Mouse (Mus musculus) heart, adult 18-20 months (tissue): ENCODE measurements around the gene Map1b. TPM values are rescaled to one million over a fixed set of nuclear protein-coding genes. Genes with fewer than 3 reads are reported as not detected.

Experiments used
- DNase-seq, 2 experiments: peaks; one replicate each; pipeline ENCODE4 v3.0.0; 2021 to 2022; ENCODE audit warnings: mixed read lengths in 1 of 2
- long read RNA-seq, 2 experiments: library from polyadenylated mRNA; stranded (forward); transcript quantifications; one replicate each; pipeline ENCODE4 v2.0.0; 2021
- total RNA-seq, 2 experiments: library from RNA; stranded (reverse); gene quantifications; 2 replicates each; pipeline ENCODE4 v1.2.3; 2021

Map1b gene
- total RNA-seq: 10 to 100 TPM in 1 of 2 experiments, 1 to 10 TPM in 1; 9.9 to 10.8 TPM
- long read RNA-seq, experiment 1: 0 reads
- long read RNA-seq, experiment 2, partial matches to known transcripts: 0 of 1 reads
- long read RNA-seq, experiment 2, other reads (novel, unspliced or antisense): 1 of 1 reads

DNA sequence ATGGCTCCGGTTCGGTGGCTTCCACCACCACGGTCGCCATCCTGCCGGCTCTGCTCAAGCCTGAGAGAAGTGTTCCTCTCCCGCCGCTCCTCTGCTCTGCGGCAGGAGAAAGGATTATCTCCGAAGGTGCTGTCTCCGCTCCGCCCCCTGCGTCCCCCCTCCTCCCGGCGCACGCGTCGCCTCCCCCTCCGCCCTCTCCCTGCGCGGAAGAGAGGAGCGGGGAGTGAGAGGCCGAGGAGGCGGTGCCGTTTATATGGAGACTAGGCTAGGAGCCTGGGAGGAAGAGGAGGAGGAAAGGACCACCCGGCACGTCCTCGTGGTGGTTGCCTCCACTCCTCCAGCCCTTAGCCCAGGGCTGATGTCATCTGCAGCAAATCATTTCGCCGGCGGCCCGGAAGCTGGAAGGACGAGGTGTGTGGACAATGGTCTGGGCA lies at the start of gene Map1b:
Gene Map1b, minus strand, starts transcription at position 93 of the 434 bp plus-strand sequence.
- DNase-seq: peak; percentile 74 to 77

DNA sequence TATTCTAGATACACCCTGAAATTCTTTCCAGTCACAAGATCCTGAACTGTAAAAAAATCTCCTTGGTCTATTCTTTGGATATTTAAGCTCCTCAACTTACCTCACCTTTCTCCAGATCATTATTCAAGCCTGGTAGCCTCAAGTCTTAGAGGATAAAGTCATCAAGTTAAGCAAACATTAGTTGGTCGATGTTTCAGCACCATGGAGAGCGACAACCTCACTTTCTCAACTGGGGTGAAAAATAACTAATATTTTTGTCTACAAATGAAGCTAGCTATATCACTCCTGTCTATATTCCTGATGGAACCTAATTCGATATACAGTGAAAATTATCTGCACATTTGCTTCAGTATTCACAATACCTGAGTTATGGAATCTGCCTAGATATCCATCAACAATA lies 48.0 kb upstream of the Map1b start:
- DNase-seq: peak in 1 of 2 experiments; percentile 45

DNA sequence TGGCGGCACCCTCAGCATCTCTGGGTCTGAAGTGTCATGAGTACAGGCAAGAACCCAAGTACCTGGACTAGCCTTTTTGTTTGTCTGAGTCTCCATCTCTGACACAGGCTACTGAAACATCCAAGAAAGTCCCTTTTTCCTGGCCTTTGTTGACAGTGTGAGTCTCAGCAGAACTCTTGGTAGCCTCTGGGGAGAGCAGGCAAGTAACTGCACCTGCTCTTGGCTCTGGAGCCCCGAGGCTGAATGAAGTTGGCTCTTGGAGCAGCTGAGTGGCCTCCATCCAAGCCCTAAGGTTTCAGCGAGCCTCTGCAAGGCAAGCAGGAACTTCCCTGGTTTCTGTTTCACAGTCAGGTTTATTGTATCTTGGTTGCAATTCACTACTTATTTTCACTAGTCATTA lies 46.7 kb upstream of the Map1b start:
- no peak for DNase-seq

DNA sequence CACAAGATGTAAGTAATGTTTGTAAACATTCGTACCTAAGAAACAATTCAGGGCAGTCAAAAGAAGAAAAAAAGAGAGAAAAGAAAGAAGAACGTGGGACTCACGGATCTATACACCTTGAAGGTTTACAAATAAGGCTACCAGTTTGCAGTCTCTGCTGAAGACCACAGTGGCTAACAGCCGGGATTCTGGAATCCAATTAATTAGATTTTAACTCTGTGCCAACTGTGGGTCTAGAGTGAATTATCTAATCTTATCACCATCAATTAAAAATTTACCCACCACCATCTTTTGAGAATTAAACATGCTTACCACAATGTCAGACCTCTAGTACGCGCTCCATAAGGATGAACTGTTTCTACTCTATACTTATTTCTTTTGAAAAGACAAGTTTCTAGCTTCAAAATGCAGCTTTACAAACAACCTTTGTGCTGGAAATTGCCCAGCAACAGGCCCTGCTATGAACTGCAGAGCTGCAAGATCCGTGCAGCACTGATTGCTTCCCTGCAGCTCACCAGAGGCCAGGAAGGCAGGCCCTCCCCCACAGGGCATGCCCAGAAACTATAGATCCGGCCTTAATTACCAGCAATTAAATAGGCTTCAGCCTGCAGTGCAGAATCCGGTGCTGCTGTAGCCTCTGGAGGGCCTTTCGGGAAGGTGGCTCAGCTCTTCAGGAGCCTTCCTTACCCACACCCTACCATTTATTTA lies 45.7 kb upstream of the Map1b start:
- DNase-seq: no peak

DNA sequence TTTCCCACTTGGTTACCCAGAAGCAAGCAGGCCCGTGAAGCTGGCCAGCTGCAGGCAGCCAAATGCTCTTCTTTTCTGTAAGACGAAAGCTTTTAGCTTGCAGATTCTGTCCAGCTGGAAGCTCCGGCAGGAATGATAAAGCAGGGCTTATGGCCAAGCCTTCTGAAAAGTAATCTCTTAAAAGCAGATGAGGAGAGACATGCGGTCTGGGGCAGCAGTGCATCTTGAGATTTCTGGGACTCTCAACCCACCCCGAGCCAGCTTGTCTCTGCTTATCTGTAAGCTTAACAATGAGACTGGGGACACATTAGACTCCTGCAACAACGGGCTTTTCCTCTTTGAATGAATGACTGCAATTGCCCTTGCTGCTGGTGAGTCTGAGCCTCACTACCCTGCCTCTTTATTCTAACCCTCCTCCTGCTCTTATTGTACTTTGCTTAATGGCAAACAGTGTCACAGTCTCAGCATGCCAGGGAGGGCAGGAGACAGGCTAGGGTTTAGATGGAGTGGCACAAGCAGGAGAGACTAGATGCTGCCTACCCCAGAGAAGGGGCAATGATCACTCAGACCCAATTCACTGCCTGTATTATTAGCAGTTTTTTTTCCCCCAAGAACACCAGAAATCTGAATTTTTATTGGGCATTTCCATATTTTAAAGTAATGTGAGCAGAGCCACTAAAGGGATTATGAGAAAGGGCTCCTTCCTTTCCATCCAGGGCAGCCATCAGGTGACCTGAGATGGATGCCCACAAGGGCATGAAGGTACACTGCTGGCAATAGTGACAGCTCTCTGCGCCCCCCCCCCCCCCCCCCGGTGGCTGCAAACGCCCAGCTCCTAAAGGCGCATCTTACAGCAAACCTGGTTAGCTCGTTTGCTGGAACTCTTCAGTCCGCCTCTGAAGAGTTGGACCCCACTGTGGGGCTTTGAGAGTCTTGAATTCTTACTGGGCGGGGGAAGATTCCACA lies 44.6 kb upstream of the Map1b start:
- DNase-seq: peak in 1 of 2 experiments; percentile 9

DNA sequence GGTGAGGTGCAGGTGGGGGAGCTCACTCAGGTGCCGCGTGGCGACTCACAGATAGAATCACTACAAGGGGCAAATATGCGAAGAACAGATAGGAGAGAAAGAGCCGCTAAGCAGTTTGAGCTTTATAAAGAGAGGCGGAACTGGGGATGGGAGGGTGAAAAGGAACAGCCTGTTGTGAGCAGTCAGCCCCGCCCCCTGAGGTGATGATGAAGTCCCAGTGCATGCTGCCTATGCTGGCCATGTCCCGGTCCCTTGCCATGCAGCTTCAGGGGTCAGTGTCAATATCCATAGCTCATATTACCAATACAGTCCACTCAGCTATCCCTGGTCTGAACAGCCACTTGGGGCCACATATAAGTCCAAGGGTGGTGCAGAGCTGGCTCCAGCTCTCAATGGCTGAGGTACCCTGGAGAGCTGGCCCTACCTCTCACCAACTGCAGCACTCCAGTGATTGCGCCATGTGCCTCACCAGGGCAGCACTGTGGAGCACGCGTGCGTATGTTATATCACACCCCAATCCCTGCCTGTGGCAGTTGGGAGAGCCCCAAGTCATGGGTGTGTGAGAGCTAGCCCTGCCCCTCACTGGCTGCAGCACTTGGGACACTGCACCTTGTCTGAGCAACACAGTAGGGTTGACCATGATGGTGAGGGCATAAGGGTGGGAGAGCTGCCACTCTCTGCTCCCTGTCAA lies 42.0 kb upstream of the Map1b start:
- DNase-seq: no peak

DNA sequence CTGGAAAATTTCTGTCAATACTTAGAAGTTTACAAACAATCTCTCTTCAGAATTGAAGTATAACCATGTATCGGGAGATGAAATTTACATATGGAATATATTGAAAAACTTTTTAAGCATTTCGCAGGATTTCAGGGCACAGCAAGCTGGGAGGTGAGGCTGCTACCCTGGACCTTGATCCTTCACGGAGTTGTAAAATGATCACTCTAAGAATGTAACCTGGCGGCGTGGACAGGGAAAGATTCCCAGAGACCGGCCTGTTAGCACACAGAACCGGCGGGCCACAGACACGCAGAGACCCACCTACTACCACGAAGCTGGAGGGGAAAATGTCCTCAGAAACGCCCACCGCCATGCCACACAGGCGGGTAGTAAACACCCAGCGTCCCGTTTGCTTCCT lies 41.5 kb upstream of the Map1b start:
- no peak for DNase-seq

DNA sequence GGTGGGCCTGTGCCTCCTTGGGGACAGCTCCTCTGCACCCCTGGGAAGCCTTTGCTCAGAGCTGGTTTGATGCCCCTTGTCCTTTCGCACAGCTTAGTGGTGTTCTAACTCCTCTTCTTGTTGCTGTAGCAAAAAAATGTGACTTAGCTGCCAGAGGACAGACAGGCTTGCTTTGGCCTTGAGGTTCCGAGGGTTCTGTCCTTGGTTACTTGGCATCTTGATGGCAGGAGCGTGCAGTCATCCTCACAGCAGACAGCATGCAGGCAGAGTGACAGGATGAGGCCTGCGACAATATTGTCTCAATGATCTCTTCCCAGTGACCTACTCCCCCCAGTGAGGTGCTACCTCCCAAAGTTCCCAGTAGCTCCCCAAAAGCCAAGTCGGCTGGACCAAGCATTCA lies 41.0 kb upstream of the Map1b start:
- no peak for DNase-seq

DNA sequence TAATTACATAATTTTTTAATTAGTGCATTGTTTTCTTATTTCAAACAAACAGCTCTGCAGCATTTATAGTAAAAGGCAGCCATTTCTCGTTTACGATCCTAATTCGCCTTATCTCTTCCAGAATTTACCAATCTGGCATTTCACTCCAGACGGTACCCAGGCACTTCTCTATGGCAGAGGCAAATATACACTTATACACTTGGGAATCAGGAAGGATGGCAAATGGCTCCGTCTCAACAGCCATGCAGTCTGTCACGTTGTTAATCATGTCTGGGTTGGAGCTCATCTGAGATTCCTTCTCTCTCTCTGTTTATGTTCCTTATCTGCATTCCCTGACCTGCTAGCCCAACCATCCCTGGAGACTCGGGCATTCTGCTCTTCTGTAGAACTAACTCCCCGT lies 38.6 kb upstream of the Map1b start:
- no peak for DNase-seq

DNA sequence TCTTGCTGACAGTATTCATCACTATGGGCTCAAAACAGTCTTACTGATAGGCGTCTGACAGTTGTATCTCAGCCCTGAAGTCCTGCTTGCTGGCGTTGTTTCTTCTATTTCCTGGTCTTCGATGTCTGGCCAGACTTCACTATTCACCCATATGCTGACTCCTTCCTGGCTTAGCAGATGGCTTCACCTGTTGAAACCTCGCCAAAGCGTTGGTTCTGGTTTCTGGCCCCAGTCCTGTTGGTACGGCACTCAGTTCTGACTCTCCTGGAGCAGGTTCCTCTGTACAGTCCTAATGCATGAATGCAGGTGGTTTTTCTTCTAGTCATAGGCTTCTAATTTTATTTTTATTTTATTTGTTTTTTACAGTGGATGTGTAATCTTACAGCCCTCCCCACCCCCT lies 38.1 kb upstream of the Map1b start:
- no peak for DNase-seq

DNA sequence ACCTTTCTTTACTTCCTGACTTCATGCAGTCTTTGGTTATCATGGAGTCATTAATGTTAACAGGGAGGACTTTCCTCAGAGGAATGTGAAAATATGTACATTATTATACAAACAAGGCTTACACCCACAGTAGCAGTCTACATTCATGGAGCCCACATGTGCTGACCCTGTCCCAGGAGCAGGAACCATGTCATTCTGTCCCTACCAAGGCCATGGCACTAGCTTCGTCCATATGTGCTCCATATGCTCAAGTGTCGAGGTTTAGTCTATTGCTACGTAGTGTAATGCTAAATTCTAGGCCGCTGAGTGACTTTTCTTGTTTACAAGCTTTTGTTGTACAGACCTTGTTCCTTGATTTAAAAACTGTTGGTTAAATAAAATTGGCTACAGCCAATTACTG lies 36.0 kb upstream of the Map1b start:
- DNase-seq: no peak

DNA sequence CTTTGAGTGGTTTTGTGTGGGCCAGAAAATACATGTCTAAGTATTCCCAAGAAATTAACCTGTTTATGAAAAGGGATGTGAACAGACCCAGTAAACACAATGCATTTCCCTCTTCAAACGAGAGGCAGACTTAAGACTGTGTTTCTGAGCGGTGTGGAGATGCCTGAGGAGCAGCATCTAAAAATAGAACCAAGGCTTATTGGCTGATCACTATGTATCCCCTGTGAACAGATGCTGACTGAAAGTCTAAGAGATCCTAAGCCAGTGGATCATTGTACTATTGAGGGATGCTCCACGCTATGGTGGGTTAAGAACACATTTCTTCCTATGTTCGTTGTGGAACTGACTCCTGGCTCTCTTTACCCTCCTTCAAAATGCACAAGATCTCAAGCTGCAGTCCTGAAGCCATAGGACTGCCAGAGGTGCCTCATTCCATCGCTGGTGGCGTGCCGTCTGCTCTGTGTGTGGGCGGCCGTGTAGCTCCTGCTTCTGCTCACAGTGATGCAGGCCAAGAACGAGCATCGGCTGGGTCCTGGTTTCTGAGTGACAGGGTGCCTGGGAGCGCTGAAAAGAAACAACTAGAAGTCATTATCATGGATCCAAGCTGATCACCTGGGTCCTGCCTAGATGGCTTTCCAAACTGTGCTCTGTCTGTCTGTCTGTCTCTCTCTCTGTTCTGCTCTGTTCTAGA lies 34.5 kb upstream of the Map1b start:
- no peak for DNase-seq

DNA sequence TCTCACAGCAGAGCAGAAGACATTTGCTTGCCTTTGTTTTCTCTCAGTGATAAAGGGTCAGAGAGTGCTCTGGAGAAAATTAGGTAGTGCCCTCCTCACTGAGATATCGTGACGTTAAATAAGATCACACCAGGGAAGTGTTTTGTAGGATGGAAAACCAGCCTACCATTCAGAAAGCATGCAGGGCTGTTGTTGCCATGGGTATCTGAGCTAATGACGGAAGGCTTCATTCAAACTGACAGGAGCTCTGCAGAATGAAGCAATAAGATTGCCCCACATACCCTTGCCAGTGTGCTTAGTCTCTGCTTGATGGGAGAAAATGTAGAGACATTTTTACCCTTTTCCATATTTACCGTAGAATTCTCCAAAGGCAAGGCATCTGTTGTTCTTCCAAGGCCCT lies 33.7 kb upstream of the Map1b start:
- DNase-seq: no peak

DNA sequence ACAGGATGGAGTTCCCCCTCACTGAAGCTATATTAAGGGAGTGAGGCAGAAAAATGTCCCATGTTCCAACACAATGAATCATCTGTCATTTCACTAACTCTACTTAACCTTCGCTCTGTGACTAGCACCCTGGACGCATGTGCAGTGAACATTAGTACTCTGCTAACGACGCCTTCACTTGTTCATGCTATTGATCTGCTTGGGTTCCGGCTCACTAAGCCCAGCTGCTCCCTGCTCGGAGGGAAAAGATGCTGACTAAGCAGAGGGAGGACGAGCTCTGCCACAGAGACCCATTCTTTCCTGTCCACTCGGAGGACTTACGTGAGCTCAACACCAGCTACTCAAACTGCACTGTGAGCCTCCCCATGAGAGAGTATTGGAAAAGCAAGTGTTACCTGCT lies 33.2 kb upstream of the Map1b start:
- no peak for DNase-seq

DNA sequence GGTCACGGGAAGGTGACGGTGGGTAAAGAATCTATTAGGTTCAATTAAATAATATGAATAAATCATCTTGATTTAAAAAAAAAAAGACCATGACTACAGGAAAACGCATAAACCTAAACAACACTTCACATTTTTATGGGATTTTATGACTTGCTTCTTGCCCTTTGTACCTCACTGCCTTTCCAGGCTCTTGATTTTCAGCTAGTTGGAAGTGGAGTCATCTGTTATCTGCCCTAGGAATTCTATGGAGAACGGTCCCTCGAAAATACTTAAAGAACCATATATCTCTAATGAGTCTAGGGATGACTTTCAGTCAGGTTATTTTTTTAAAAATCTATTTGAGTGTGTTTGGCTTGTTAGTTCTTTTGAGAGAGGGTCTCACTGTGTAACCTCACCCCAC lies 30.5 kb upstream of the Map1b start:
- DNase-seq: no peak

DNA sequence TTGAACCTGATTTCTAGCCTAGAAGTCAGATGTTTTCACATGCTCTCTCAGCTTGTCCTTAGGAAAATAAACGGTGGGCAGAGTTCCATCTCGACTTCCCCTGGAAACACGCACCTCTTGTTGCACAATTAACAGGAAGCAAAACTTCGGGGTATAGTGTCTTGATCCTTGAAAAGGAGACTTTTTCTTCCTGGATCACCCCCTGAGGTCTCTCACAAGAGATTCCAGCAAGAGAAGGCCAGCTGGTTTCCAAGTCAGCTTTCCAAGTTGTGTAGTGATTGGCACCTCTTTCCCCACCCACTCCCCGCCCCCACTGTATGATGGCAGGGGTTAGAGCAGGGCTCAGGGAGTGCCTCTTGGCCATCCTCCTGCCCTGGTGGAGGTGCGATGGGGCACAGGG lies 28.9 kb upstream of the Map1b start:
- no peak for DNase-seq

DNA sequence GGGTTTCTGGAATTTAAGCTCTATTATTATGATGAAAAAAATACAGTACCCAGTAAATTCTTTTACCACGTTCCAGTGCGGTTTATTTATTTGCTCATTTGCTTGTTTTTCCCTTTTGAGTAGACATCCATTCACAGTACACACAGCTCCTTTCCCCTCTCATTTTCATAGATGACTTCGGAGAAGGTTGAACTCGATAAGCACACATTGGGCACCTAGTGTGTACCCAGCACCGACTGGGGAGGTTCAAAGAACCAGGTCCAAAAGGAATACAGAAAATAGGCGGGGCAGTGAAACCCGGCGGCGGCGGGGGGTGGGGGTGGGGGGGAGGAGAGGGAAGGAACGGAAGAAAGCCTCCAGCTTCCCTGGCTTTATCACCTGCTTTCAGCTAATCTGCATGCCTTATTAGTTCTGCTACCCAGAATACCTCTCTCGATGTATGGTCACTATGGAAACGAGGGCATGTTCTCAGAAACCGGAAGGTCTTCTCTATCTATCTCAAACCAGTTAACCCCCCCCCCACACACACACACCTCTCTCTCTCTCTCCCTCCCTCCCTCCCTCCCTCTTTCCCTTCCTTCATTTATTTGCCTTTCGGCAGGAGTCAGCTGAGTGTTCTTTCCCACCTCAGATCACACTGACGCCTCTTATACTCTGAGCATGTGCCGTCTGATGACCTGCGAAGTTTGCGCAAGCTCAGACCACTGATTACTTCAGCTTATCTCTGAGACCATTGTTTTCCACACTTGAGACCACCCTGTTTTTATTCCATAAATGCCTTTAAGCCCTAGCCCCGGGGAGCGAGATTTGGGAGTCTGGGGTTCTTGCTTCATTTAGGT lies 25.3 kb upstream of the Map1b start:
- DNase-seq: no peak

DNA sequence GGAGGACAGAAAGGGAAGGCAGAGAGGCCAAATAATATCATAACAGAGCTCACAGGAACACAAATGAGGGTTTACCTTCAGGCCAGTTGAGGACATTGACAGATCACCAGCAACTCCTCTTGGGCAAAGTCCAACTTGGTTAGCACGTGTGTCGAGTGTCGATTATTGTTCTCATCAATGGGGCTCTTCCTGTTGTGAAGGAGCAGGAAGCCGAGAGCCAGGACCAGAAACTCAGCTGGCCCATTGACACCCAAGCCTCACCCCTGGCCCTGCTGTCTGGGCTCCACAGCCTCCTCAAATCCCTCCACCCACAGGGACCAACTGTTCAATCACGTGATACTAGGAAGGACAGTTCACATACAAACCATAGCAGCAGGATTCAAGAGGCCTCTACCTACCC lies 22.9 kb upstream of the Map1b start:
- DNase-seq: peak in 1 of 2 experiments; percentile 16

DNA sequence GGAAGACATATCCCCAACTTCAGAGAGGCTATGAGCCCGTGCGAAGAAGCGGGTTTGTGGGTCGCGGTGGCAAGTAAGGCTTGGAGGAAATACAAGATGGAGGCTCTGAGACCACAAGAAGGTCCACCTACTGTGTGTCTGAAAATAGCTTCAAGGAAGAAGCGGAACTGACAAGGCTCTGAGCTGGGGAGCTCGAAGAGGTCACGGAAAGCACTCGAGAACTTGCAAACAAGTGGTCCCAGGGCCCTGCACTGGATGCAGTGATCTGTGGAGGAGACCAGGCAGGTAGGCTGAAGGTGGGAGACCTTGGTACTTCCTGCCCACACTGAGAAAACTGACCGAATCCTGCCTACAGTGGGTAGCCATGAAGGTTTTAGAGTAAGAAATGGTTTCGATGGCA lies 22.5 kb upstream of the Map1b start:
- DNase-seq: no peak

DNA sequence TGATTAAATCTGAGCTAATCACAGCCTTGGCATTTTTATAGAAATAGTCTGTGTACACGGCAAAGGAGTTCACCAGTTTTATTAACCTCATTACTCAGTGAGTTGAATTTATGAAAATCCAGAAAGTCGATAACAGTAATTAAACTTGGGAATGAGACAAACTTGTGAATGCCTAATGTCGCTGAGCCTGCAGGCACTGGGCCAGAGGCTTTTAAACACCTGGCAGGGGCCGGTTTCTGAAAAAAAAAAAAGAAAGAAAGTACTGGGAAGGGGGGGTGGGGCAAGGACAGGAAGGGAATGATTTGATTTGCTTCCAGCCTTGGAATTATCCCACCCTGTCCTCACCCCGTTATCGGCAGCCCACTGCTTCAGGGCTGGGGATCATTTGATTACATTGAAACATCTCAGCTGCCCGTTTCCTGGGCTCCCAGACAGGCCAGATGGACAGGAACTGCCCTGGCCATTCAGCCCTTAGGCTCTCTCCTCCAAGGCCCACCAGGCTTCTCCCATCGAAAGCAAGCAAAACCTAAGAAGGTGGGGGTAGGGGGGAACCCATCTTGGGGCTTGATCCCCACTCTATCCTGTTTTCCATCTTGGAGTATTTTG lies 21.7 kb upstream of the Map1b start:
- no peak for DNase-seq

DNA sequence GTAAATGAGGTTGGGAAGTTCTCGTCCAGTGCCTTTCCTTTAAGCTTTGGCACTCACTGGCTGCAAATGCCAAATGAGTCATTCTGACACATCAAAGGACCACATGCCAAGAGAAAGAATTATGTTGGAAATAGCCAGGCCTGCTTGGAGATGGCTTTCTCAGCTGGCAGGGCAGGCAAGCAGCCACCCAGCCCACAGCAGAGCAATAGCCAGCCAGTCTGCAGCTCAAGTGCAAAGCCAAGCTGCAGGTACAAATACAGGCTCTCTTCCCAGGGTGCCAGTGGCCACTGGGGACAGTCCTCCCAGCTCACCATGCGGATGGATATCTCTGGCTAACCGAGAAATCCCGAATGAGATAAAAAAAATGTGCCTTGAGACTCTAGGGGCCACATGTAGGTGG lies 12.1 kb upstream of the Map1b start:
- no peak for DNase-seq
